Mouse (Mus musculus): ENCODE measurements around the gene Prkar2b.

Prkar2b gene

GRCm38 (mm10) chr12:32060247-32061089, 628 bp downstream of the Prkar2b start:
- DNase-seq (ENCODE audit: low read depth, low spot score), result peak; percentile 70

GRCm38 (mm10) chr12:32059707-32060106, 1.4 kb downstream of the Prkar2b start:
- no peak for DNase-seq (ENCODE audit: low read depth, low spot score)

DNA sequence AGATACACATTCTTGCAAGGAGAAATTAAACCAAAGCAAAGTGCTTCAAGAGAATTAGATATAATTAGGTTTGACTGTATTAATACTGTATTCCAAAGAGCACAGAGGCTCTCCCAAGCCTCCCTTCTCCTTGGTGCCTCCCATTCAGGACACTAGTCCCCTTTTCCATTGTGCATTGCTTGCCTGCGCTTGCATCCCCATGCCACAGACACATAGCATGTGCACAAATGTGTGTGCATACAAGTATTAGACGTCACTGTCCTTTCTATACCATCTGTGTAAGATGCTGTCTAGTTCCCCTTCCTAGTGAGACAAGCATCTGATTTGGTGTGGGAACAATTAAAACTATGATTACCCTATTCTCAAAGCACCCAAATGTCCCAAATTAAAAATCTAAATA, 2.0 kb downstream of the Prkar2b start:
- DNase-seq (ENCODE audit: low read depth, low spot score), result no peak

GRCm38 (mm10) chr12:32057461-32058199, 3.5 kb downstream of the Prkar2b start:
- no peak for DNase-seq (ENCODE audit: low read depth, low spot score)

DNA sequence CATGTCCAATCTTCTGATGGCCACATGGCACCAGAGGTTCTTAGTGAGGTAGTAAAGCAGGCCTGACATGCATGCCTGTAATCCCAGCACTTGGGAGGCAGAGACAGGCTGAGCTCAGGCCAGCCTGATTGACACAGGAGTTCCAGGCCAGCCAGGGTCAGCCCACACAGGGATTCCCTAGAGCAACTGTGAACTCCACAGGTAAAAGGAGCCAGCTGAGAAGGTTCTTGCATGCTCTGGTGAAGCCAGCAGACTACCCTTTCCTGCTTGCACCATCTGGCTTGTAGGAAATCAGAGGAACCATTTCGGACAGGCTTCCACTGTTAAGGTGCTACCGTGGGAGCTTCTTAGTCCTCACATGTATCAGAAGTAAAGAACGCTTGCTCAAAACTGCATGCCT, 5.3 kb downstream of the Prkar2b start:
- no peak for DNase-seq (ENCODE audit: low read depth, low spot score)

GRCm38 (mm10) chr12:32054476-32055166, 6.5 kb downstream of the Prkar2b start:
- DNase-seq (ENCODE audit: low read depth, low spot score), result no peak

DNA sequence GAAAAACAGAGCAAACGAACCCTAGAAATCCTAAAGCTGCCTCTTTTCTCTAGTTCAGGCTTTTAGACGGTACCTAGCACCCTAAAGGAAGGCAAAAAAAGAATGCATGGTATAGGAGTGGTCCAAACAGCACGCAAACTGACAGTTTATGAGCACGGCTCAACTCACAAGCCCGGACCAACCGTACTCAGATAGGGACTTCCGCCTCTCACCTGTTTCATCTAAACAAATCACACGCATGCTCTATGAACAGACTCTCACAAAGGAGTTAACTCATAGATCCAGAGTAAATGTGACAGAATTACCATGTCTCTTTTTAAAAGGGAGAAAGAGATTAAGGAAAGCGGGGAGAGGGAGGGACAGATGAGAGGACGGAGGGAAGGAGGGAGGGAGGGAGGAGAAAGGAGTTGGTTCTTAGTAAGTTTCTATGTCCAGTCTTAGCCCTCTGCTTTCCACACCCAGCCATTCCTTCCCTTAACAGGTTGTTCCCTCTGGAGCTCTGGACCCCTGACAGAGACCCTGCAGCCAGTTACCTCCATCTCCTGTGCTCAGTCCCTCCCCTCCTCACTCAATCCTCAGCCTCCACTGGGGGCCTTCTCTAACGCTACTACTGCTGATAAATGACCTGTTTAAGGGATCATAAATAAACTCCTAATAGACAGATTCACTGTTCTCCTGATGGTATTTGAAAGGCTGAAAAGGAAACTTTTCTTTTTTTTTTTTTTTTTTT, 7.3 kb downstream of the Prkar2b start:
- DNase-seq (ENCODE audit: low read depth, low spot score), result no peak

GRCm38 (mm10) chr12:32052882-32053281, 8.2 kb downstream of the Prkar2b start:
- DNase-seq (ENCODE audit: low read depth, low spot score), result no peak

- no peak for DNase-seq (ENCODE audit: low read depth, low spot score)
Observed at GRCm38 (mm10) chr12:32050165-32050564, 10.9 kb downstream of the Prkar2b start.

- DNase-seq (ENCODE audit: low read depth, low spot score), result no peak
Observed at GRCm38 (mm10) chr12:32045566-32046330, 15.3 kb downstream of the Prkar2b start.

DNA sequence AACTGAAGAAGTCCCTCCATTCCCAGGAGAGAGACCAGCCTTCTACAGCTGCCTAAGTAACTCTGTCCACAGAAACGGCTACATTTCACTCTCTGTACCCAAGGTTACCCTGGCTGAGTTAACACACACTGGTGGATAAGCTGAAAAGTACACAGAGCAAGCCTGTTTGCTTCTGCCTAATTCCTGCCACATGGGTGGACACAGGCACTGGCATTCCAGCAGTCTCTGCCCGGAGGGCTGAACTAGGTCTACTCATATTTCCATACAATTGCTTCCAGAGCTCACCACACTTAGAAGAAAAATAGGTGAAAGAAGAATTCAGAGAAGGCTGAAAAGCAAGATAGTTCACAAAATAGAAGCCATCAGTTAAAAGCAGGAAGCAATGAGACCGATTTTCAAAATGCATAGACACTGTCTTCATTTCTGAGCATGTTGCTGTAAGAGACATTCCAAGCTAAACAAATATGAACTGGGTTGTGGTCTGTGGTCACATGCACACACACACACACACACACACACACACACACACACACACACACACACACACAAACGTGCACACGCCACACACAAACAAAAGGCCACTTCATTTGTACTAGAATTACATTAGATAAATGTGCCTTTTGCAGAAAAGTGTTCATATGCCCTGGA, 16.5 kb downstream of the Prkar2b start:
- no peak for DNase-seq (ENCODE audit: low read depth, low spot score)

- no peak for DNase-seq (ENCODE audit: low read depth, low spot score)
Observed at GRCm38 (mm10) chr12:32033536-32033935, 27.6 kb downstream of the Prkar2b start.

DNA sequence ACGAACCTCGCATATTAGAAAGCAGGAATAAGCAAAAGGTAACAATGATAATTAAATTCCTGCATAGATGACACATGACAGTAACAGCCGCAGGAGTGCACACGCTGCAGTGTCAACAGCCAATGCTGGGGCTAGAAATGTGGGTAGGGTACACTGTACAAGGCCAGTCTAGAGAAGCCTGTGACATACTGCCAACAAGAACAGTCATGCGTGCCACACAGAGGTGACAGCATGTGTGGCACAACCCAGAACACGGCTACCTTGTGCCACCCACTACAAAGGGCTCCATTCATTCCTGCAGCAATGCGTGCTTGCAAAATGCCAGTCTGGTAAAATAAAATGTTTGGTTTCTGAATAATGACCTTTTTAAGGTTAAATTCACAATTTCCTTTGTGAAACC, 28.2 kb downstream of the Prkar2b start:
- no peak for DNase-seq (ENCODE audit: low read depth, low spot score)

- no peak for DNase-seq (ENCODE audit: low read depth, low spot score)
Observed at GRCm38 (mm10) chr12:32018376-32018750, 42.7 kb downstream of the Prkar2b start.

GRCm38 (mm10) chr12:32017636-32018375, 43.3 kb downstream of the Prkar2b start:
- DNase-seq (ENCODE audit: low read depth, low spot score), result no peak

- no peak for DNase-seq (ENCODE audit: low read depth, low spot score)
Observed at GRCm38 (mm10) chr12:32016472-32016871, 44.6 kb downstream of the Prkar2b start.

DNA sequence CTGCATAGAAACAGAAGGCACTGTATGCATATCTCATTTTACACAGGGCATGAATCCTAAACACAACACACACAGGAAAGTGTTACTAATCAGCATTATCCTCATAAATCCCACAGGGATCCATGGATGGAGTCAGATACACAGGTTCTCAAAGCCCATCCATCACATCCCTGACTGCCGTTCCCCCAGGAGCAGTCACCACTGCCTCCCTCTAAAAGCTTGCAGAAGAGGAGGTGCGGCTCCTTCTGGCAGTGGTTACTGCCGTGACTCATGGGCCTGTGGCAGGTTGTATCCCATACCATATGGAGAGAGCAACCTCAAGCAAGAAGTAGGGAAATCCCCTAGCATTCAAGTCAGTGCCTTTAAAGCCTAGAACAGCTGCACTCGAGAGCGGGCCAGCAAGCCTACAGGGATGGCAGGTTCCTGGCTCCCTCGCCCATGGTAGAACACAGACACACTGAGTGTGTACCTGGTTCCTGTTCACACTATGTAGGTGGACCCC, 45.8 kb downstream of the Prkar2b start:
- DNase-seq (ENCODE audit: low read depth, low spot score), result no peak

DNA sequence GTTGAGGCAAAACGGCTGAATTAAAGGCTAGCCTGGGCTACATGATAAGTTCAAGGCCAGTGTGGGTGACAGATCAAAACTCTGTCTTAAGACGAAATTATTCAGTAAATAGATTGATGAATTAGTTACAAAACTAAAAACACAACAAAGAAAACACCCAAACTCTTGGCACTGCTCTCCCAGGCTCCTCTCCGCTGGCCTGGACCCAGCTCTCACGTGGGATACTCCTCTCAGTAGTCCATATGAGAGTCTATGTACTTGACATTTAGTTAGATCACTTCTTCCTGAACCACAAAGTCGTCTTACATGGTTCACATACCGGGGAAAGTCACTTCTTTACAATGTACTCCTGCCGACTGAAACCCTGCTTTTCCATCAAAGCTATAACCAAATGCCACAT, 46.3 kb downstream of the Prkar2b start:
- no peak for DNase-seq (ENCODE audit: low read depth, low spot score)

DNA sequence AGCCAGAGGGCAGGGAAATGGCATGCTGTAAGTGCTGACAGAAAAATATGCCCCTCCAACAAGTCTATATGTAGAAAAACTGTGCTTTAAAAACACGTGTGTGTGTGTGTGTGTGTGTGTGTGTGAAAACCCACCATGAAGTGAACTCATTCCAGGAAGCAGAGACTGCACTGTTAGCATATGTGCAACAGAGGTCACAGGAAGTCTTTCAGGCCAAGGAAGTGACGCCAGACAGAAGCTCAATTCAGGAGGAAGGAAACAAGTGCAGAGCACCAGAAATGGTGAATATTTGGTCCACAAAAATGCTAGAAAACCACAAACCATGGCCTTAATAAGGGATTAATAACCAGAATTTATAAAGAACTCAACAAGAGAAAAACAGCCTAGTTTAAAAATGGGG, 48.9 kb downstream of the Prkar2b start:
- DNase-seq (ENCODE audit: low read depth, low spot score), result no peak

- DNase-seq (ENCODE audit: low read depth, low spot score), result no peak
Observed at GRCm38 (mm10) chr12:32011128-32011527, 50.0 kb downstream of the Prkar2b start.

All from R1 (cell line).